Mouse (Mus musculus) thymus, adult 2 months (tissue): ENCODE results near the gene Tpgs1.

Experiments
- CTCF ChIP-seq: fragments of 200-500 bp; IDR thresholded peaks from 2 replicates; pipeline ENCODE4 v1.5.1; 2012; ENCODE audit warnings: mild to moderate bottlenecking, control low read depth, low read length, moderate library complexity, borderline replicate concordance; ENCODE audit not compliant: control insufficient read depth, poor library complexity, insufficient read depth; ENCODE audit errors: extremely low read depth
- POLR2A ChIP-seq: fragments of 200-500 bp; IDR thresholded peaks from 2 replicates; pipeline ENCODE4 v1.6.1; 2012; ENCODE audit warnings: mild to moderate bottlenecking, low read length, control low read depth, moderate library complexity; ENCODE audit not compliant: control insufficient read depth, poor library complexity, insufficient read depth; ENCODE audit errors: extremely low read depth

- TF ChIP-seq CTCF = no peak
- no peak for TF ChIP-seq POLR2A
These were observed 38.0 kb downstream of the Tpgs1 start for GRCm38 (mm10) chr10:79707162-79707561.
